Mouse (Mus musculus): ENCODE data around the gene Treh. TPM values are rescaled to one million over a fixed set of nuclear protein-coding genes. Genes with fewer than 3 reads are reported as not detected.
A peak's percentile ranks its signal among the peaks of the same experiment; 100 is the strongest.

Gene Treh
- polyA plus RNA-seq, 1 experiment from 2014 or later: not detected

- no peak for ATAC-seq (ENCODE audit: low read depth)
- DNase-seq: no peak
- no peak overlapping the region for H3K4me3 ChIP-seq (replicated peaks)
- H3K9me3 ChIP-seq (replicated peaks): no peaks in the 10 kb centered on the region
- 62% methylated on average over 2 of the region's 2 CpGs for WGBS (ENCODE audit: insufficient replicate concordance)
- H3K27me3 ChIP-seq: no peaks in the 10 kb centered on the region
- no peak overlapping the region for H3K27ac ChIP-seq
- no peaks in the 10 kb centered on the region for H3K36me3 ChIP-seq
- H3K9ac ChIP-seq: no peak overlapping the region
- no peak overlapping the region for H3K4me2 ChIP-seq
- no peaks in the 10 kb centered on the region for H3K4me1 ChIP-seq (replicated peaks)
Observed at GRCm38 (mm10) chr9:44678288-44678871, 5.3 kb downstream of the Treh start.

DNA sequence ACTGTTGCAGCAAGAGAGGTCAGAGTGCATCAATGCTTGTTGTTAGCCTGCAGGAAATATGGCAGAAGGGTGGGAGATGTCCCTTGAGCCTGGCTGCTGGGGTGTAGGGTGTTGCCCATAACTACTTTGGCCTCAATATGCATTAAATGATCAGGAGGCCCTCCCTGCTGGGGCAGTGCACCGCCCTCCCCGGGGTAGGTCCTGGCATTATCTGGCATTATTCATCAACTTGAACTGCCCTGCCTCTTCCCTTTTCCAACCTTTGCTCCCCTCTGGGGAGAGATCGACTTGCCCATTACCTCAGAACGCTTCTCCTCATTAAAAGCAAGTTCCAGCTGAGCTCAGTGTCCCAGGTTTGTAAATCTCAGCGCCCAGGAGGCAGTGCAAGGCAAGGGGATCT lies 6.5 kb downstream of the Treh start:
- Histone ChIP-seq H3K4me3 (replicated peaks) (no peak overlapping the region), H3K4me2 (no peak overlapping the region), H3K27me3 (no peaks in the 10 kb centered on the region), H3K9ac (no peak overlapping the region), H3K36me3 (no peaks in the 10 kb centered on the region), H3K4me1 (replicated peaks) (no peaks in the 10 kb centered on the region), H3K9me3 (replicated peaks) (no peaks in the 10 kb centered on the region), H3K27ac (no peak overlapping the region)
- no peak for DNase-seq
- 69% methylated on average over 5 of the region's 5 CpGs for WGBS (ENCODE audit: insufficient replicate concordance)
- no peak for ATAC-seq (ENCODE audit: low read depth)

GRCm38 (mm10) chr9:44683046-44683445 lies 10.0 kb downstream of the Treh start:
- H3K36me3 ChIP-seq: no peaks in the 10 kb centered on the region
- H3K4me3 ChIP-seq (replicated peaks): no peak overlapping the region
- ATAC-seq (ENCODE audit: low read depth): no peak
- 65% methylated on average over 8 of the region's 8 CpGs for WGBS (ENCODE audit: insufficient replicate concordance)
- H3K4me2 ChIP-seq: no peak overlapping the region
- no peaks in the 10 kb centered on the region for H3K4me1 ChIP-seq (replicated peaks)
- H3K27me3 ChIP-seq: no peaks in the 10 kb centered on the region
- H3K9ac ChIP-seq: no peak overlapping the region
- H3K27ac ChIP-seq: no peak overlapping the region
- DNase-seq: no peak
- H3K9me3 ChIP-seq (replicated peaks): no peaks in the 10 kb centered on the region

DNA sequence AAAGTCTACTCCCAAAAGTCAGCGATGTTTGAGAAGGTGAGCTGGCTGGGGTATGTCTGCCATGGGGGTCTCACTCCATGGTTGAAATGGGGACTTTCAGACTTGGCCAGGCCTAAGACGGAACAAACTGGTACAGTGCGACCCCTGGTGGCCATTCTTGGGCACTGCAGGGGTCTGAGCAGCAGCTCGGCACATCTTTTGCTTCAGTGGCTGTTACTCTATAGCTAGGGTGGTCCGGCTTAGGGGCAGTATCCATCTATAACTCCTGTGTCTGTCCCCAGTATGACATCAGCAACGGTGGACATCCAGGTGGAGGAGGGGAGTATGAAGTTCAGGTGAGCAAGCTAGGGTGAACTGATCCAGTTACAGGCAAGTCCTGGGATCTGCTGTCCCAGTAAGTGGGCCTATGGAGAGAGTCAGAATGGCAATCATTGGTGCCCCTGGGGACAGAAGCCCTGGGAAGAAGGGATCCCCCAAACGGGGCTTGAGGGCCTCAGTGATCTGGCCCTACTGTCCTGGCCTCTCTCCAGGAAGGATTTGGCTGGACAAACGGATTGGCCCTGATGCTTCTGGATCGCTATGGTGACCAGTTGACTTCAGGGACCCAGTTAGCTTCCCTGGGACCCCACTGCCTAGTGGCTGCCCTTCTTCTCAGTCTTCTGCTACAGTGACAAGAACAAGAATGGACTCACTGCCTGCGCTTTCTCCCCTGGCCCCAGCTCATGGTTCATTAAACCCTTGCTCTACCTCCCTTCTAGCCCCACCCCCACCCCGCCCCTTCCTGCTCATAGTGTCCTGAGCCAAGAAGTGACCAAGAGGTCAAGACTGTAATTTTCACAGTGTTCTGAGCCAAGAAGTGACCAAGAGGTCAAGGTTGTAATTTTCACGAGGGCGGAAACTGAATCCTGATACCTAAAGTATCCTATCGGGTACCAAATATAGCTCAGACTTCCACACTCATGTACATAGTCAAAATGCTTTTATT lies 12.6 kb downstream of the Treh start:
- no peak overlapping the region for H3K27ac ChIP-seq
- ATAC-seq (ENCODE audit: low read depth): no peak
- peaks cover 1% of the 10 kb centered on the region; the same call in 1 of the 2 replicates for H3K4me1 ChIP-seq (replicated peaks)
- no peak overlapping the region for H3K4me3 ChIP-seq (replicated peaks)
- no peak overlapping the region for H3K9ac ChIP-seq
- no peaks in the 10 kb centered on the region for H3K36me3 ChIP-seq
- peak; percentile 37 for DNase-seq
- no peaks in the 10 kb centered on the region for H3K9me3 ChIP-seq (replicated peaks)
- WGBS (ENCODE audit: insufficient replicate concordance): 42% methylated on average over 14 of the region's 14 CpGs
- no peaks in the 10 kb centered on the region for H3K27me3 ChIP-seq
- H3K4me2 ChIP-seq: no peak overlapping the region

DNA sequence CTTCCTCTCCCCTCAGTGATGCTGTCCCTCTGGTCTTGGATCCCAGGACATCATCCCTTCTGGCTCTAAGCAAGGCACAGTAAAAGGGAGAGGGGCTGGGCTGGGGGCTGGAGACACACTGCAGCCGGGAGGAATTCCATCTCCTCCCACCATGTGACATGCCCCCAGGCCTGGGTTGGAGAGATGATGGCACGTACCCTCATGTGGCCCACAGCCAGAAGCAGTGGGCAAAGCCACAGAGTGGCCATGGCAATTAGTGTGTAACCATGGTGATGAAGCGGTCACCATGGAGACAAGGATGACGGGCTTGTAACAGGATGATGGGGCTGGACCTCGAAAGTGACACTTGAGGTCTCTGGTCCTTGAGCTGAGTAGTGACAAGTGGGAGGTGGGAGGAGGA lies 13.6 kb downstream of the Treh start:
- H3K9ac ChIP-seq: no peak overlapping the region
- ATAC-seq (ENCODE audit: low read depth) (no peak), DNase-seq (no peak)
- no peak overlapping the region for H3K4me2 ChIP-seq
- no peaks in the 10 kb centered on the region for H3K36me3 ChIP-seq
- peak overlapping the region; percentile 39; the same call in 1 of the 2 replicates for H3K27ac ChIP-seq
- 63% methylated on average over 5 of the region's 5 CpGs for WGBS (ENCODE audit: insufficient replicate concordance)
- H3K4me3 ChIP-seq (replicated peaks): no peak overlapping the region
- peaks cover 11% of the 10 kb centered on the region for H3K4me1 ChIP-seq (replicated peaks)
- H3K9me3 ChIP-seq (replicated peaks): no peaks in the 10 kb centered on the region
- no peaks in the 10 kb centered on the region for H3K27me3 ChIP-seq

- no peak overlapping the region for H3K27ac ChIP-seq
- no peak for DNase-seq
- no peak overlapping the region for H3K9ac ChIP-seq
- no peak for ATAC-seq (ENCODE audit: low read depth)
- H3K4me3 ChIP-seq (replicated peaks): no peak overlapping the region
- no peaks in the 10 kb centered on the region for H3K27me3 ChIP-seq
- WGBS (ENCODE audit: insufficient replicate concordance): 70% methylated on average over 9 of the region's 9 CpGs
- H3K4me1 ChIP-seq (replicated peaks): peaks cover 19% of the 10 kb centered on the region
- no peak overlapping the region for H3K4me2 ChIP-seq
- H3K9me3 ChIP-seq (replicated peaks): no peaks in the 10 kb centered on the region
- no peaks in the 10 kb centered on the region for H3K36me3 ChIP-seq
Observed at GRCm38 (mm10) chr9:44688013-44688412, 15.0 kb downstream of the Treh start.

DNA sequence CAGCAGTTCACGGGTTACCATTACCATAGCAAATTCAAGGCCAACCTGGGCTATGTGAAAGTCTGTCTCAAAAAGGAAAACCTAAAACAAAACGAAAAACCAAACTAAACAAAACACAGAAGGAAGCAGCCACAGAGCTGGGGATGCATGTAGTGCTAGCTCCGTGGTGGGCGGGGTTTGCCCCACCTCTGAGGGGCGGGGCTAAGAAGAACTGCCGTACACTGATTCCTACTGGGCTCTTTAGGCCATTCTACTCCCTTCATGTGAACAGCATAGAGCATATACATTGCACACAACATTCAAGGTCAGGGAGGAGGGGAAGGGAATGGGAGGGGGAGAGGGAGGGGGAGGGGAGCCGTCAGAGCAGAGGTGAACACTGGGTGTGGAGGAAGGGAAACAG lies 17.6 kb downstream of the Treh start:
- Histone ChIP-seq H3K36me3 (0 out of 2 replicates have a peak, but pooled peaks cover 7% of the 10 kb centered on the region), H3K4me1 (replicated peaks) (peaks cover 19% of the 10 kb centered on the region), H3K27me3 (no peaks in the 10 kb centered on the region), H3K9ac (no peak overlapping the region), H3K4me3 (replicated peaks) (no peak overlapping the region), H3K4me2 (no peak overlapping the region), H3K27ac (no peak overlapping the region), H3K9me3 (replicated peaks) (no peaks in the 10 kb centered on the region)
- 22% methylated on average over 7 of the region's 7 CpGs for WGBS (ENCODE audit: insufficient replicate concordance)
- peak; percentile 30; the same call in 1 of the 2 replicates for ATAC-seq (ENCODE audit: low read depth)
- DNase-seq: no peak

DNA sequence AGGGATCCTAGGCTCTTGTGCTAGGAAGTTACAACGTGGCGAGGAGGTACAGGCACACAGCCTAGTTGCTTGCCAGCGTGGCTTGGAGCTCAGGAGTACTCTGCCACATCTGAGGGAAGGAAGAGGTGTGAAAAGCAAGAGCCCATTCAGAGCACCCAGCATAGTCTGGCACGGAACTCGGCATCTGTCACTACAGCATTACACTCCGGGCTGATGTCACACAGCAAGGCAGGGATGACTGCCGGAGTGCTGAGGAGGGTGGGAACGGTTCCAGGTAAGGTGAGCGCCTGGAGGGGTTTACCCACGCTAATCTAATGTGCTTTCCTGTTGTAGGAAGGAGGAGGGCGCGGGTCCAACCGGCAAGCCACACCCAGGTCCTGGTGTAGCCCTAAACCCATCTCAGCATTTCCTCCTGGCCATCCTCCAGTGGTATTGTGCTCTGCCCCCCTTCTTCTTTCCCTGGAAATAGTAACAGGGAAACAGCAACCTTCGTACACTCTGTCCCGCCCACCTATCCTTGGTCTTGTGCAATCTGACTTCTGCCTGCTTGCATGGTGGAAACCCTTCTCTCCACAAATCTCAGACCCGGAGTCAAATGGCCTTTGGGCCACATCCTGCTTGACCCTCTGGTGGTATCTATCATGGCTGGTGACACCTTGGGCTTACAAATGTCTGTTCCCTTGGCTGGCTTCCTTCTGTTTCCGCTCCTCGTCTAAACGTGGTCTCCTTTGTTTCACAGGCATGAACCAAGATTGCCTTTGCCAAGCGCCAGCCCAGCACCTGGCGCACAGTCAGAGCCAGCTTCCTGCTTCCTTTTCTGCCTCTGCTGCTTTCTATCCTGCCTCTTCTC lies 18.9 kb downstream of the Treh start:
- no peak overlapping the region for H3K4me3 ChIP-seq (replicated peaks)
- H3K9me3 ChIP-seq (replicated peaks): no peaks in the 10 kb centered on the region
- H3K36me3 ChIP-seq: 0 out of 2 replicates have a peak, but pooled peaks cover 7% of the 10 kb centered on the region
- no peaks in the 10 kb centered on the region for H3K27me3 ChIP-seq
- H3K4me2 ChIP-seq: no peak overlapping the region
- WGBS (ENCODE audit: insufficient replicate concordance): 54% methylated on average over 21 of the region's 21 CpGs
- ATAC-seq (ENCODE audit: low read depth) (peak; percentile 47), DNase-seq (no peak)
- no peak overlapping the region for H3K27ac ChIP-seq
- peaks cover 19% of the 10 kb centered on the region for H3K4me1 ChIP-seq (replicated peaks)
- H3K9ac ChIP-seq: no peak overlapping the region

DNA sequence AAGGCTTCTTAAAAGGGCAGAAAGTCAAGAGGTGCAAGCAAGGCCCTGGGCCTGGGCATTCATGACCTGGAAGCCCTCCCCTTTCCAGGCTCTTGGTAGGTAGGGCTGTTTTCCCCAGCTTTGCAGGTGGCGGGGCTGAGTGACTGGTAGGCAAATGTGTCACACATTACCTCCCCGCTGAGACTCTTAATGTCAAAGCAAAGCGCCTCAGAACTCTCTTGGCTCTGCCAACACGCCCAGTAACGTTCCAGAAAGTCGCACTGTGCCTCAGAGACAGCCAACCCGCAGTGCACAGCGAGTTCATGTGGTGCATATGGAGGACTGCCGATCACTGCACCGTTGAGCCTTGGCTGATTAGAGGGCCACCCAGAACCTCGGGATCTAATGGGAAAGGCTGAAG lies 20.0 kb downstream of the Treh start:
- H3K4me3 ChIP-seq (replicated peaks): no peak overlapping the region
- no peak for DNase-seq
- H3K9me3 ChIP-seq (replicated peaks): no peaks in the 10 kb centered on the region
- 76% methylated on average over 11 of the region's 11 CpGs for WGBS (ENCODE audit: insufficient replicate concordance)
- no peak for ATAC-seq (ENCODE audit: low read depth)
- H3K4me2 ChIP-seq: no peak overlapping the region
- H3K27ac ChIP-seq: no peak overlapping the region
- H3K4me1 ChIP-seq (replicated peaks): peaks cover 19% of the 10 kb centered on the region
- H3K36me3 ChIP-seq: 0 out of 2 replicates have a peak, but pooled peaks cover 11% of the 10 kb centered on the region
- no peaks in the 10 kb centered on the region for H3K27me3 ChIP-seq
- H3K9ac ChIP-seq: no peak overlapping the region

GRCm38 (mm10) chr9:44697866-44698265 lies 24.8 kb downstream of the Treh start:
- DNase-seq: no peak
- H3K36me3 ChIP-seq: 0 out of 2 replicates have a peak, but pooled peaks cover 11% of the 10 kb centered on the region
- H3K27ac ChIP-seq: no peak overlapping the region

DNA sequence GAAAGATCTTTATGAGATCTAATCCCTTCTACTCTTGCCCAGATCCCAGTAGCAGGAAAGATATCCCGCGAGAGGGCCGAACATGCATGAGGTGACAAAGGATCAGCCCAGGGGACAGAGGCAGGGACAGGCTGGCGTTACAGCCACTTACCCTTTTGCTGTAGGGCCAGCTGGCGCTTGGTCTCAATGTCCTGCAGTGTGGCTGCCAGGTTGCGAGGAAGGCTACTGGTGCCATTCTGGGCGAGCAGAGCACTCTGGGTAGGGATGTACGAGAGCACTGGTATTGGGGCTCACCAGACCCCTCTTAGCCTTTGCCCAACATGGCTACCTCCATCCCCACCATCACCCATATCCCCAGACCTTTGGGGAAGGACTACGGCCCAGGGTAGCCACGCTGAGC lies 26.2 kb downstream of the Treh start:
- no peak overlapping the region for H3K9ac ChIP-seq
- H3K9me3 ChIP-seq (replicated peaks): no peaks in the 10 kb centered on the region
- no peaks in the 10 kb centered on the region for H3K4me1 ChIP-seq (replicated peaks)
- H3K27ac ChIP-seq: no peak overlapping the region
- ATAC-seq (ENCODE audit: low read depth) (no peak), DNase-seq (no peak)
- 0 out of 2 replicates have a peak, but pooled peaks cover 4% of the 10 kb centered on the region for H3K36me3 ChIP-seq
- WGBS (ENCODE audit: insufficient replicate concordance): 77% methylated on average over 10 of the region's 10 CpGs
- H3K4me2 ChIP-seq: no peak overlapping the region
- no peak overlapping the region for H3K4me3 ChIP-seq (replicated peaks)
- H3K27me3 ChIP-seq: no peaks in the 10 kb centered on the region

More at GRCm38 (mm10) chr9:44697866-44698265, 24.8 kb downstream of the Treh start:
- no peaks in the 10 kb centered on the region for H3K9me3 ChIP-seq (replicated peaks)
- WGBS (ENCODE audit: insufficient replicate concordance): 89% methylated on average over 16 of the region's 16 CpGs
- no peaks in the 10 kb centered on the region for H3K4me1 ChIP-seq (replicated peaks)
- H3K9ac ChIP-seq: no peak overlapping the region
- ATAC-seq (ENCODE audit: low read depth): no peak
- H3K4me2 ChIP-seq: no peak overlapping the region
- no peaks in the 10 kb centered on the region for H3K27me3 ChIP-seq
- H3K4me3 ChIP-seq (replicated peaks): no peak overlapping the region
